Mouse (Mus musculus) gonadal fat pad, adult 2 months (tissue): ENCODE results near the gene Sparcl1. TPM values are rescaled to one million over a fixed set of nuclear protein-coding genes. Genes with fewer than 3 reads are reported as not detected.

Source experiments
- DNase-seq: peaks from one replicate; pipeline ENCODE4 v3.0.0-alpha.2; 2012; ENCODE audit warnings: low read depth
- polyA plus RNA-seq: library from polyadenylated mRNA; depleted of rRNA; stranded (reverse); fragments of >200 nt; gene quantifications from 2 replicates; pipeline ENCODE4 v1.2.3, GENCODE M21; 2012

Sparcl1 gene
- polyA plus RNA-seq, 1 experiment, result 148 TPM

DNA sequence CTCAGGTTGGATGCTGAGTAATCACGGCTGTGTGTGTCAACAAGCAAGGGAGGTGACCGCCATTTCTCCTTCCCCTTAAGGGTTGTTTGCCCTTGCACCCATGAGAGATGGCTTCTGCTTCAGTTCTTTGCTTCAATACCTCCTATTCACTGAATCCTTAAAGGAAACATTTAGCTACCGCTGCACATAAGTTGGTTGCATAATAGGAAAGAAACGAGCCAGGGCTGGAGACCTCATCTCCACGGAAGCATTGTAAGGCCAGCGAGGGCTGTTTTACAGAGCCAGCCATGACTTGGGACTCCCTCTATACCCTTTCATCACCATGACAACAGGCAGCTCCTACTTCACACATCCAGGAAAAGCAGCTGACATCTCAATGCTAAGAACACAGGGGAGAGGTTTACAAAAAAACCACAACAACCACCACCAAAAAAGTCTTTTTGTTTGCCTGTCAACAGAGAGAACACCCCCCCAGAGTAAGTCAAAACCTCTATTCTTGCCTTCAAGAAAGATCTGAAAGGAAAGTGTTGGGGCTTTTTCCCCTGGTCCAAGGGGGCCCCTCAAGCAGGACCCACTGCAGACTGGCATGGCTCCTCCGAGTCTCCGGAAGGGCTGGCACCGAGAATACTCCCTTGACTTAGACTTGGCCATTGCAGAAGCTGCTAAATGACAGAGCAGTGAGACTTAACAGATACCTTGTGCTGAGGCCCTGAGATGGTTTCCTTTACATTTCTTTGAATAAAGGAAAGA, 3.2 kb downstream of the Sparcl1 start:
- no peak for DNase-seq

DNA sequence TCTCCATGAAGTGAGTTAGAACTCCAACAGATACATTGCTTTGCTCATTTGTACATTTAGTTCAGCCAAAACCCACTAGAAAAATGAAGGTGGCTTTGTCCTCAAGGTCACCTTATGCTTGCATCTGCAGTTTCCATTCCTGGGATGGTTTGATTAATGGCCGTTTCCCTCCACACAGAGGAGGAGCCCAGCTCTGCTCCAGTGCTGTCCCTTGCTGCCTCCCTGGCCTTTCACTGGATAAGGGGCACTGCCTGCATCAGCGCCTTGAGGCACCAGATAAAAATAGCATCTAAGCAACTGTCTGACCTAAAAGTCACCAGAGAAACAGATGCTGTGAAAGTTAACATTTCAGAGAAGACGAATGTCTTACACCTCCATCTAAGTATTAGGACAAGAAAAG, 4.0 kb downstream of the Sparcl1 start:
- DNase-seq, result no peak

DNA sequence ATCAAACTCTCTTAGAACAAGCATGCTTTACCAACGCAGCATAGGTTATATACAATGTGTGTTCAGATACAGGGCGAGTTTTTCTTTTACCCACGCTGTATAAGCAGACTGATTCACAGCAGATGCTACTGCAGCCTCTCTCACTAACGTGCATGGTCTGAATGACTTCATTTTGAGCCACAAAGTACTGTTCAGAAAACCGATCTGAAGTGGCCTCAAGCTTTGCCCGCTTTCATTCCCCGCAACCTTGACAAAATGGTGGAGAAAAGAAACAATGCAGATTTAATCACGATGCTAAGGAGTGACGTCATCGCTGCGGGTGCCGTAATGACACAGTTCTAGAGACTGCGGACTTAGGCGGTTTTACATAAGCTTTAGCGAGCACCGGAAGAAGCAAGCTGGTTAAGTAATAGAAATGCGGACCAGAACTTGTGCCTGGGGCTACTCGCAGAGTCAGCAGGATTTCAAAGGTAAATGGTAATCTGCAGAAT, 4.6 kb downstream of the Sparcl1 start:
- DNase-seq, result no peak

DNA sequence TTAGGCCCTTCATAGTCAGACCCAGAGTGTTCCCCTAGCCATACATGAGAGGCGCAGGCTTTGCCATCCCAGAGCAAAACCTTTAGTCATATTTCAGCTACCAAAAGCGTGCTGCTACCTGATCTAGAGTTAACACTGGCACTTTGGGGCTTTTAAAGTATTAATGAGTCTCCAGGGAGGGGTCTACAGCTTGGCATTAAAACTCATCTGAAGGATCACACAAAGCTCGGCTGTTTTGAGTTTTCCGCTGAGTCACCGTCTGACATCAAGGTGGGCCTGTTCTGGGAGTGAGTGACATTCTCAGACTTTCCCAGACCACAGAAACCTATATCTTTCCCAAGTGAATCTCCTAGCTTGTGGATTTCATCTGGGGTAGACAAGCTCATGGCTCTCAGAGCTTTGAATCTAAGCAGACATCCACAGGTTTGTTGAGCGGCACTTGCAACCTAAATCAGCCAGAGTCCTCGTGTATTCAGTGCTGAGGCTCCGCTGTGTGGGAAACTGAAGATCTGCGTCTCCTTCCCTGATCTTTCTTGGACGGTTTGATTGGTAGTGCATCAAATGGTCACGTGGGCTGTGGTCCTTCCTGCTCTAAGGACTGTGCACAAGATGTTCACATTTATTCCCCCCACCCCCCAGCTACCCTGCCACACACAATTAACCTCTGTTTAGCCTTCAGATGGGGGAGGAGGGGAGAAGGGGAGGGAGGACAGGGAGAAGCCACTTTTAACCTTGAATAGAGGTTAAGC, 5.2 kb downstream of the Sparcl1 start:
- no peak for DNase-seq

DNA sequence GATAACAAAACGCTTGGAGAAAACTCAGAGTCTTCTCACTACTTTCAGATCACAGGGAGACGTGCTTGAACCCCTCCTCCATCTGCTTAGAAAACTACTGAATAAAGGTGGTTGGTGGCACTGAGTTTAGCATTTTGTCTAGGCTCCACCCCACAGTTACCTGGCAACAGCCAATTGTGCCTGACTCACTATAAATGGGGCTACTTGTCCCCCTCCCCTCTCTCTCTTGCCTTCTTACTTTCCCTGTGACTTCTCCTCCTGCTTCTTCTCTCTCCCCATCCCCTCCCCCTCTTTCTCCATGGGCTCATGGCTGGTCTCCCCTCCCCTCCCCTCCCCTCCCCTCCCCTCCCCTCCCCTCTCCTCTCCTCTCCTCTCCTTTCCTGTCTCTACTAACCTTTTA, 9.4 kb downstream of the Sparcl1 start:
- DNase-seq, result no peak

DNA sequence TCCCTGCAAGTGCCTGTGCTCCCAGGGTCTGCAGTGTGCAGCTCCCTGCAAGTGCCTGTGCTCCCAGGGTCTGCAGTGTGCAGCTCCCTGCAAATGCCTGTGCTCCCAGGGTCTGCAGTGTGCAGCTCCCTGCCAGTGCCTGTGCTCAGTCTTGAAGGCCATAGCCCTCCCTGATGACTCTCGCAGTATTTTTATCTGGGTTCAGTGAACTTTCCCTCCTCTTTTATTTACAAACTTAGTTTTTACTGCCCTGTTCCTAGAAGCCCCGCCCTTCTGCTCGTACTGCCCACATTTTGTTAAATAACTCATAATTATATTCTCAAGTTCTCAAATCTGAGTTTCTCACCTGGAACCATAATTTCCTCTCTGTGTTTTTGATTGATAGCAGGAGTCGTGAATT, 10.4 kb downstream of the Sparcl1 start:
- DNase-seq, result no peak

DNA sequence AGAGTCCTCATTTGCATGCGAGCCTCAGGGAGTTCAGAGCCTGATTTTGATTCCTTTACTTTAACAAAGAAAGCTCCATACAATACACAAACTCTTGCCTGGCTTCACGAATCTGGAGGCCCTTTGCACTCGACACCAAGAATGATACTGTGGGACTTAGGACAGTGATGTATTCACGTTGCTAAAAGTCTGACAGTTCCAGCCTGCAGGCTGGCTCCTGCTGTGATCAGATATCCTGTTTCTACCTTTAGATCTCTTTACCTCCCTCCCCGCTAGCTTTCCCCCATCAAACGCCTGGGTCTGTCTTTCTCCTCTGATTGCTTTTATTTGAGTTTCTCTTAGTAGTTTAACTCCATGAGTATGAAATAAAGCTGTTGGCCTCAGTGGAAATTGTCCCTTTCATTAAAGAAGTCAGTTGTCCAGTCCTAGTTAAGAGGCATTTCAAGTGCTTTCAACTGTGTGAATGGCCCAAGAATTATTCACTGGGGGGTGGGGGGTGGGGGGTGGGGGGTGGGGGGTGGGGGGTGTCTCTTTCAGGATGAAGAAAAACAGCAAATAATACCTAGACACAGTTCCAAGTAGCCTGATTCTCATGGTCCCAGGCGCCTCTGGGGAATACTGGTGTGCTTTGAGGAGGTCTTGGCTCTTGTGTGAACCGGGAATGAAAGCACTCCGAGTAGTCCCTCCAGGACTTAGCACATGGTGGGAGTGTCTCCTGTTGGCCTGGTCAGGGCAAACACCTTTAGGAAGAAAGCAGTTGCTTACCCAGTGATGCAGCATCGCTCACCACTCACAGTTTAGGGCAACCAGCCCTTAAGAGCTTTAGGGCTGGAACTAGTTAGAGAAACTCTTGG, 11.6 kb downstream of the Sparcl1 start:
- no peak for DNase-seq

DNA sequence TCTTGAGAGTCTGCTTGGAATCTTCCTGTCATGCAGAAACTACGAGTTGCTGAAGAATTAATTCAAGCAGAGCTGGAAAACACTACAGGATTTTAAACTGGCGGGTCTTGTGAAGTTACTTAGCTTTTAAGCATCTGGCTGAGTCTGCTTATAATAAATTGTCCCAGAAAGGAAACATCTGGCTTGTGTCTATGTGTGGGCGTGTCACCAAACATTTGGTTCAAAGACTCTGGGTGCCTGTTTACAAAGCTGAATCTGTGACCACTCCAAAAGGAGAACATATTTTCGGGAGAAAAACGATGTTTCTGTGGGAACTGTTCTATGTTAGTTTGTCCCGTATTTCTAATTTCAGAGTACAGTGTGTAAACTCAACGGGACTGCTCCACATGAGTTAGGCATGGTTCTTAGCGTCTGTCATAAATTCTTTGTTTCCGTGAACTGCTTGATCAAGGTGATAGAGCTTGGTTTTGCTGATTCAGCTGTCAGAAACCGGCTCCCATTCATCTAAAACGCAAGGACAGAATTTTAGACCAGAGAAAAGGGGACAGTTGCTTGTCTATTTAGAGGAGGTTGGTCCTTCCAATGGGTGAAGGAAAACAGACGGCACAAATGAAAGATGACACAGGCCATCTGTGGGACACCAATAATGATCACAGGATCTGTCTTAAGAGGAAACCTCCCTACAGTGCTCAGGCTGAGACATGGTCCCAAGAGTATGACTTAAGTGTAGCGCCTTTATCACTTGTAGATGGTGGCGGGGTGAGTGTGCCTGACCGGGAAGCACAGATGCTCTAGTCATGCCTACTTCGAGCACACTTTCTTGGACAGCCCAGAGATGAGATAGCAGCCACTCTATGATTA, 17.2 kb downstream of the Sparcl1 start:
- no peak for DNase-seq

DNA sequence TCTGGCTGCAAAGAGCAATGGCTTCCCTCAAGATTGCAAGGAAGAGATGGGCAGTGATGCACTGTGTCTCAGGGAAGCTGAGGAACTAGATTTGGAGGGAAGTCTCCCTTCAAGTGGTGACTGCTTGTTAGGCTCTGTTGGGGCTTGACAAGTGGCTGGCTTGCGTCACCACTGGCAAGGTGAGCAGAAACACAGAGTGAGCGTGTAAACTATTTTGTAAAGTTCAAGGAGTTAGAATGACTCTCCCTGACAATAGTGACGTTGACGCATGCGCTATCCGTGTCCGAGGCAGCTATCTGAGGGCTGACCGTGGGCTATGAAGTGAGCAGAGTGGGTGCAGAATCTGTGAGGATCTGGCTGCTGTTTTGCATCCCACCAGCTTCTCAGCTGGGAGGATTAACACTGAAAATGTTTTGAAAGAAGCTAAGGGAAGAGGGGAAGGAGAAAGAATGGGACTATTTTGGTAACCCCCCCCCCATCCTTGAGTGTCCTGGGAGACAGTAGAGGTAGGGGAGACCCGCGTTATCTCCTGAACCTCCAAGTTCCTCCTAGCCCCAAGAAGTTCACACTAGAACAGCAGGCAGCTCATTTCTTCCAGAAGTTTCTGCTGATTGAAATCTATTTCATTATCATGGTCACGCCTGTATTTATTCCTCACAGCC, 18.0 kb downstream of the Sparcl1 start:
- no peak for DNase-seq

DNA sequence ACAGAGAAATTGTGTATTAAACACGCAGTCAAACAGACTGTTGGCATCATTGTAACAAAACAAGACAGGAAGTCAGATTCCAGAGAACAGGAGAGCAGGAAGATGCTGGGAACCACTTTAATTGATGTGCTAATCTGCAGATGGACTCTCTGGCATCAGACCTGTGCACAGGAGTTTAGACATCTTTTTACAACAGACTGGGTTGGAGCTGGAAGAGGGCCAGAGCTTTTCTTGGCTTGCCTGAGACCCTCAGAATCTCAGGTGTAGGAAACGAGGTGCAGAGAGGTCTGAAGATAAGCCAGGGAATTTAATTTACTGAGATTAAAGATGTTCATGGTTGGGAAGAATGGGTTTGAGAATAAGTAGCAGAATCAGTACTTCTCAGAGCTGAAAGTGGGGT, 23.8 kb downstream of the Sparcl1 start:
- DNase-seq, result no peak

DNA sequence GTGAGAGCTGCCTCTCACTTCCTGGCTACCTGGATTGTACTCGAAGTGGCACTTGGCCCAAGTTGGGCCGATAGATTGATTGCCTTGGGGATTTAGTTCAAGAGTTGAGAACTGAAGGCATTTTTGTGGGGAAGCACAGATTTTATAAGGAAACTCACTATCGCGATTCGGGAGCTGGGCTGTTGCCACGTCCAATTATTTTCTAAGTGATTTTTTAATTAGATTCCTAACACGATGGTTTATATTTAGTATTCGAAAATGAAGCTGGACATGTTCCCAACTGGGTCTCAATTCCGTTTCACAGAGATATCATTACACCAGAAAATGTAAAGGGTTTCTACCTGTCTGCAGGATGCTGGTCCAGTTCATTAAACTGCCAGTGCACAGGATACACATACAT, 28.2 kb downstream of the Sparcl1 start:
- no peak for DNase-seq

DNA sequence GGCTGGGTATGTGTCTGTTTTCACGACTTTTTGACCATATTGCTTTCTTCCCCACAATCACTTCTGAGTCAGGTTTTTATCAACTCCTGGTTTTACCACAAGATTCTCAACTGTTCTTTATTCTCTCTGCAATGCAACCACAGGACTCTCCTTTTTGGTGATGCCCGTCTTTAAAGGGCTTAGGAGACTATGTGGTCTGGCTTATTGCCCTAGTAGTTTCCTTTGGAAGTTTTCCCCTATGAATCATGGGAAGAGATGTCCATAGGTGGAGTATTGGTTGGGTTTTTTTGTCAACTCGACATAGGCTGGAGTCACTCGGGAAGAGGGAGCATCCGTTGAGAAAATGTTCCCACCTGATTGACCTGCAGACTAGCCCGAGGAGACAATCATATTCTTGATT, 32.8 kb downstream of the Sparcl1 start:
- DNase-seq, result no peak

DNA sequence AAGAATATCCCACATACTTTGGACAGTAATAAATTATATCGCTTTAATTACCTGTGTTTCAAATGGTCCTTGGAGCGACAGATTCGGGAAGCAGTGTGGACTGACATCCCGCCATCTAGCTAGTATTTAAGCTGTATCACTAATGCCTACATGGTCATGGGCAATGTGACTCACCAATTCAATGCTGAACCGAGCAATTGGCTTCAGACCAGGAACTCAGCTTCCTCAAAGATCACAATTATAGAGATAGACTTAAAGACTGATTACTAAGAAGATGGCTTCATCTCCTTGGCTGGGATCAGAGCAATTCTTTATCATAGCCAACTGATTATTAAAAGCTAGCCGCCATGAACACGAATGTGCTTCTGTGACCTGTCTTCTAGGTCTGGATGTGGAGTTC, 36.0 kb downstream of the Sparcl1 start, which contains the start of gene Gm17660:
Gene Gm17660, minus strand, starts transcription at position 101 of the 400 bp plus-strand sequence.
- DNase-seq, result no peak

DNA sequence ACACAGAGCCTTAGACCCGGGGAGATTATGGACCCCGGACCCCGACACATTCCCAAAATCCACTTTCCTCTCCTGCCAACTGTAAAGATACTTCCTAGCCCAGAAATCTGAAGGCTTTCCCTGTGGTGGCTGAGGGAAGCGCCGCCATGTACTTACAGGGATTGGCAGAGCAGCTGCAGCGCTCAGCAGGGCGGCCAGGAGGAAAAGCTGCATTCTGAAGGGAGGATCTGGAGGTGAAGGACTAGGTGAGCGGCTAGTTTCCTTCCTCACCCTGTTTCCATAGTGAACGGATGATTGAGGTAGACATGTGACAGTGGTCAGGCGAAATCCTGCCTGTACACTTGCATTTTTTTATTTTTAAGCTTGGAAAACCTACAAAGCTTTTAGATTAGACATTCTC, 37.2 kb downstream of the Sparcl1 start:
- DNase-seq, result no peak

DNA sequence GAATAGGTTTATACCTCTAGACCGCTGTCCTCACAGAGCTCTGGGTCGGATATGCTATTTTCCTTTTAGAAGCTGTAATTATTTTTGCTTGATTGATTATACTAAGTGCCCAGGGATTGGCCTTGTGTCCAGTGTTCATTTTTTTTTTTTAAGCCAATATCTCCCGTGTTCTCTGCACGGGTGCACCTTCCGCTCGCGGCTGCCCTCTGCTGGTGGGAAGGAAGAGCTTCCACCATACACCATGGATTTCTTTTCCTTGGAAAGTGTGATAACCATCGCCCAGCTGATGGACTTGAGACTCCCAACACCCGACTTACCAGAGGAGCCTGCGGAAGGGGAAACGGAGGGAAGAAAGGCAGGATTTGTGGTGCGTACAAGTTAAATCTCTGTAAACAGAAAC, 39.1 kb downstream of the Sparcl1 start:
- DNase-seq, result no peak

DNA sequence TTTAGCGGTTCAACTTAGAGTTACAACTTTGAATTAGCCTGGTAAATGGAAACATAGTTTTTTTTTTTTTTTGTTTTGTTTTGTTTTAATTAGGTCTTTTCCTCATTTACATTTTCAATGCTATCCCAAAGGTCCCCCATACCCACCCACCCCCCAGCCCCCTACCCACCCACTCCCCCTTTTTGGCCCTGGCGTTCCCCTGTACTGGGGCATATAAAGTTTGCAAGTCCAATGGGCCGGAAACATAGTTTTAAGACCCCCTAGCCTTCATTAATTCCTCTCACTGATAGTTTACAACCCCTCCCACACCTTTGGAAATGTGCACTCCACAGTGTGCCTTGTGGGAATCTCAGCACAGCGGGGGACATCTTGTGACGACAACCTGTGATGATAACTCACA, 39.9 kb downstream of the Sparcl1 start:
- no peak for DNase-seq

DNA sequence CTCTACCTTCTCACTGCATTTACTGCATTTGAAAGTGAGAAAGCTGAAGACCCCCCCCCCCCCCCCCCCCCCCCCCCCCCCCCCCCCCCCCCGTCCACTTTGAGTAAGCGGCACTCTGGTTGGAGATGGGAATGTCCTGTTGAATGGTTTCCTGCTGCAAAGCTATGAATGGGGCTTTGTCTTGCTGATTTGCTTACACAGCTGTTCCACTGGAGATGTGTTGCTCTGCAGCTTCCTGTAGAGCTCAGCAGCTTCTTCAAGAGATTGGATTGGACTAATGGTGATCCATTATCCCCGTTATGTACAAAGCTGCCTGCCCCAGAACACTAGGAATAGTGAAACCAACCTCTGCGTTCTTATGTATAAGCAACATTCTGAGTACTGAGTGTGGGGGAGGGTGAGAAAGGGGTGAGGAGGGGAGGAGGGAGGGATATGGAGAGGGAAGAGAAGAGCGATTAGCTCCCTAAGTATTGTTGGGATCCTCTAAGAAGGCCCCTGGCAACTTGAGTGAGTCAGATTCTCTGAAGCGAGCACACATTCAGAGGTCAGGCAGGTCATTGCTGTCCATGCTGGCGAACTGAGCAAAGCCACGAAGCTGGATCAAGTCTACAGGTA, 41.2 kb downstream of the Sparcl1 start:
- DNase-seq, result no peak

DNA sequence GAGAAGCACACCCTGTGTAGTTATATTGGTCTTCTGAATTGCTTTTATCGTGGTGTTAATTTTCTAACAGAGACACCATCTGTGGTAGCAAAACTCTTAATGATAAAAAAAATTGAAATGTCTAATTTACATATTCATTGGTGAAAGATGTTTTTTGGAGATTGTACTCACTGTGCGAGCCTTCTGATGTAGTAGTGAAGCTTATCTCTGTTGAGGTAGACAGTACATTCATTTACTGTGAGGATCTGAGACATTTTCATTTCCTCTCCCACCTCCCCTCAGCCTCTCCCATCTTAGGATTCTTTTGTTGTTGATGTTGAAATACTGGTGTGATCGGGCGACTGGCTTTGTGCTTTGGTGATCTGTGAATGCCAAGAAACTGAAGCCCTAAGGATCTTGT, 42.5 kb downstream of the Sparcl1 start:
- no peak for DNase-seq

DNA sequence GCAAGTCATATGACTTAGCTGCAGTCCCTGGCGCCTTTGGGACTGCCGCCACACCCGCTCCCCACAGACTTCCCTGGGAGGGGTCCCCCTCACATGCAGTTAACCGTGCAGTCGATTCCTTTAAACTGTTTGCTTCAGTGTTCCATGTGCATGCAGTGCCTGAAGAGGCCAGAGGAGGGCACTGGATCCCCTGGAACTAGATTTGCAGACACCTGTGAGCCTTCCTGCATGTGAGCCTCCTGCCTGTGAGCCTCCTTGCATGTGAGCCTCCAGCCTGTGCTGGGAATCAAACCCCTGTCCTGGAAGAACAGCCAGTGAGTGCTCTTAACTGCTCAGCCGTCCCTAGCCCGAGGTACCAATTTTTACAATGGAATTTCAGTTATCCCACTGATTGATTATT, 44.8 kb downstream of the Sparcl1 start:
- DNase-seq, result no peak
